Mouse (Mus musculus): Measurements from ENCODE around the gene Mbl2. TPM values are rescaled to one million over a fixed set of nuclear protein-coding genes. Genes with fewer than 3 reads are reported as not detected.
A peak's percentile ranks its signal among the peaks of the same experiment; 100 is the strongest.
"Not testable (repeated sequence)": the region's sequence is repeated elsewhere in the genome, so short reads cannot be mapped to it uniquely, and the experiment has no call there.

The Mbl2 gene
- polyA plus RNA-seq, 1 experiment from 2014 or later, result not detected

GRCm38 (mm10) chr19:30214026-30214425, 18.7 kb upstream of the Mbl2 start:
- Histone ChIP-seq H3K4me3 (ENCODE audit: low read depth, low read length) (no peak overlapping the region), H3K27me3 (ENCODE audit: control insufficient read depth, insufficient read depth, low read length) (no peaks in the 10 kb centered on the region), H3K9me3 (ENCODE audit: control insufficient read depth, low read length) (no peaks in the 10 kb centered on the region), H3K36me3 (ENCODE audit: control insufficient read depth, insufficient read depth, low read length) (no peaks in the 10 kb centered on the region), H3K9ac (ENCODE audit: low read depth, low read length) (no peak overlapping the region), H3K4me1 (replicated peaks; ENCODE audit: control insufficient read depth, insufficient read depth, low read length) (no peaks in the 10 kb centered on the region), H3K27ac (ENCODE audit: low read depth, low read length) (no peak overlapping the region), H3K4me2 (replicated peaks; ENCODE audit: low read depth, low read length) (no peak overlapping the region)
- ATAC-seq (ENCODE audit: low FRiP score) (no peak), DNase-seq (ENCODE audit: low spot score) (no peak)
- WGBS, result 24% methylated on average over 2 of the region's 2 CpGs

- H3K36me3 ChIP-seq (ENCODE audit: control insufficient read depth, insufficient read depth, low read length); H3K9ac ChIP-seq (ENCODE audit: low read depth, low read length); H3K4me2 ChIP-seq (replicated peaks; ENCODE audit: low read depth, low read length); H3K27ac ChIP-seq (ENCODE audit: low read depth, low read length); ATAC-seq (ENCODE audit: low FRiP score); H3K27me3 ChIP-seq (ENCODE audit: control insufficient read depth, insufficient read depth, low read length); H3K4me1 ChIP-seq (replicated peaks; ENCODE audit: control insufficient read depth, insufficient read depth, low read length); H3K4me3 ChIP-seq (ENCODE audit: low read depth, low read length); H3K9me3 ChIP-seq (ENCODE audit: control insufficient read depth, low read length); DNase-seq (ENCODE audit: low spot score): not testable (repeated sequence)
- WGBS, result 62% methylated on average over 2 of the region's 2 CpGs
Measured at GRCm38 (mm10) chr19:30215736-30216135, 17.0 kb upstream of the Mbl2 start.

GRCm38 (mm10) chr19:30216186-30216585, 16.6 kb upstream of the Mbl2 start:
- 79% methylated on average over 4 of the region's 4 CpGs for WGBS
- Histone ChIP-seq H3K27me3 (ENCODE audit: control insufficient read depth, insufficient read depth, low read length) (no peaks in the 10 kb centered on the region), H3K4me1 (replicated peaks; ENCODE audit: control insufficient read depth, insufficient read depth, low read length) (no peaks in the 10 kb centered on the region), H3K36me3 (ENCODE audit: control insufficient read depth, insufficient read depth, low read length) (no peaks in the 10 kb centered on the region), H3K9me3 (ENCODE audit: control insufficient read depth, low read length) (no peaks in the 10 kb centered on the region), H3K27ac (ENCODE audit: low read depth, low read length) (no peak overlapping the region), H3K4me2 (replicated peaks; ENCODE audit: low read depth, low read length) (no peak overlapping the region), H3K9ac (ENCODE audit: low read depth, low read length) (no peak overlapping the region), H3K4me3 (ENCODE audit: low read depth, low read length) (no peak overlapping the region)
- ATAC-seq (ENCODE audit: low FRiP score), result no peak
- no peak for DNase-seq (ENCODE audit: low spot score)

GRCm38 (mm10) chr19:30217335-30217734, 15.4 kb upstream of the Mbl2 start:
- WGBS, result 32% methylated on average over 7 of the region's 7 CpGs
- no peak for ATAC-seq (ENCODE audit: low FRiP score)
- Histone ChIP-seq H3K27me3 (ENCODE audit: control insufficient read depth, insufficient read depth, low read length) (no peaks in the 10 kb centered on the region), H3K9ac (ENCODE audit: low read depth, low read length) (no peak overlapping the region), H3K4me1 (replicated peaks; ENCODE audit: control insufficient read depth, insufficient read depth, low read length) (no peaks in the 10 kb centered on the region), H3K36me3 (ENCODE audit: control insufficient read depth, insufficient read depth, low read length) (no peaks in the 10 kb centered on the region), H3K9me3 (ENCODE audit: control insufficient read depth, low read length) (no peaks in the 10 kb centered on the region), H3K4me3 (ENCODE audit: low read depth, low read length) (no peak overlapping the region), H3K27ac (ENCODE audit: low read depth, low read length) (no peak overlapping the region), H3K4me2 (replicated peaks; ENCODE audit: low read depth, low read length) (no peak overlapping the region)
- peak; percentile 80 for DNase-seq (ENCODE audit: low spot score)

GRCm38 (mm10) chr19:30222593-30222992, 10.1 kb upstream of the Mbl2 start:
- ATAC-seq (ENCODE audit: low FRiP score); H3K36me3 ChIP-seq (ENCODE audit: control insufficient read depth, insufficient read depth, low read length); H3K27me3 ChIP-seq (ENCODE audit: control insufficient read depth, insufficient read depth, low read length); H3K9me3 ChIP-seq (ENCODE audit: control insufficient read depth, low read length); H3K4me1 ChIP-seq (replicated peaks; ENCODE audit: control insufficient read depth, insufficient read depth, low read length); H3K9ac ChIP-seq (ENCODE audit: low read depth, low read length); H3K4me3 ChIP-seq (ENCODE audit: low read depth, low read length); H3K27ac ChIP-seq (ENCODE audit: low read depth, low read length); DNase-seq (ENCODE audit: low spot score); H3K4me2 ChIP-seq (replicated peaks; ENCODE audit: low read depth, low read length): not testable (repeated sequence)
- 93% methylated on average over 8 of the region's 8 CpGs for WGBS

GRCm38 (mm10) chr19:30229477-30229876, 3.3 kb upstream of the Mbl2 start:
- H3K4me3 ChIP-seq (ENCODE audit: low read depth, low read length), result no peak overlapping the region
- no peaks in the 10 kb centered on the region for H3K27me3 ChIP-seq (ENCODE audit: control insufficient read depth, insufficient read depth, low read length)
- ATAC-seq (ENCODE audit: low FRiP score) (no peak), DNase-seq (ENCODE audit: low spot score) (no peak)
- WGBS, result 85% methylated on average over 3 of the region's 3 CpGs
- H3K4me2 ChIP-seq (replicated peaks; ENCODE audit: low read depth, low read length), result no peak overlapping the region
- no peak overlapping the region for H3K27ac ChIP-seq (ENCODE audit: low read depth, low read length)
- no peaks in the 10 kb centered on the region for H3K36me3 ChIP-seq (ENCODE audit: control insufficient read depth, insufficient read depth, low read length)
- no peaks in the 10 kb centered on the region for H3K4me1 ChIP-seq (replicated peaks; ENCODE audit: control insufficient read depth, insufficient read depth, low read length)
- no peaks in the 10 kb centered on the region for H3K9me3 ChIP-seq (ENCODE audit: control insufficient read depth, low read length)
- no peak overlapping the region for H3K9ac ChIP-seq (ENCODE audit: low read depth, low read length)

- WGBS, result 81% methylated on average over 8 of the region's 8 CpGs
- Histone ChIP-seq H3K36me3 (ENCODE audit: control insufficient read depth, insufficient read depth, low read length) (no peaks in the 10 kb centered on the region), H3K4me3 (ENCODE audit: low read depth, low read length) (no peak overlapping the region), H3K27me3 (ENCODE audit: control insufficient read depth, insufficient read depth, low read length) (no peaks in the 10 kb centered on the region), H3K4me2 (replicated peaks; ENCODE audit: low read depth, low read length) (no peak overlapping the region), H3K27ac (ENCODE audit: low read depth, low read length) (no peak overlapping the region), H3K9ac (ENCODE audit: low read depth, low read length) (no peak overlapping the region), H3K9me3 (ENCODE audit: control insufficient read depth, low read length) (no peaks in the 10 kb centered on the region), H3K4me1 (replicated peaks; ENCODE audit: control insufficient read depth, insufficient read depth, low read length) (no peaks in the 10 kb centered on the region)
- no peak for ATAC-seq (ENCODE audit: low FRiP score)
- DNase-seq (ENCODE audit: low spot score), result no peak
Measured at GRCm38 (mm10) chr19:30234416-30234815, 1.7 kb downstream of the Mbl2 start.

GRCm38 (mm10) chr19:30247359-30247758, 14.6 kb downstream of the Mbl2 start:
- H3K9me3 ChIP-seq (ENCODE audit: control insufficient read depth, low read length), result no peaks in the 10 kb centered on the region
- DNase-seq (ENCODE audit: low spot score) (peak; percentile 67), ATAC-seq (ENCODE audit: low FRiP score) (no peak)
- H3K4me1 ChIP-seq (replicated peaks; ENCODE audit: control insufficient read depth, insufficient read depth, low read length), result no peaks in the 10 kb centered on the region
- WGBS, result 17% methylated on average over 11 of the region's 11 CpGs
- H3K27ac ChIP-seq (ENCODE audit: low read depth, low read length), result no peak overlapping the region
- H3K9ac ChIP-seq (ENCODE audit: low read depth, low read length), result no peak overlapping the region
- peaks cover 4% of the 10 kb centered on the region; the same call in 1 of the 2 replicates for H3K27me3 ChIP-seq (ENCODE audit: control insufficient read depth, insufficient read depth, low read length)
- no peak overlapping the region for H3K4me3 ChIP-seq (ENCODE audit: low read depth, low read length)
- no peaks in the 10 kb centered on the region for H3K36me3 ChIP-seq (ENCODE audit: control insufficient read depth, insufficient read depth, low read length)
- no peak overlapping the region for H3K4me2 ChIP-seq (replicated peaks; ENCODE audit: low read depth, low read length)

GRCm38 (mm10) chr19:30248822-30249221, 16.1 kb downstream of the Mbl2 start:
- Histone ChIP-seq H3K27me3 (ENCODE audit: control insufficient read depth, insufficient read depth, low read length) (peaks cover 4% of the 10 kb centered on the region; the same call in 1 of the 2 replicates), H3K9me3 (ENCODE audit: control insufficient read depth, low read length) (no peaks in the 10 kb centered on the region), H3K9ac (ENCODE audit: low read depth, low read length) (no peak overlapping the region), H3K4me2 (replicated peaks; ENCODE audit: low read depth, low read length) (no peak overlapping the region), H3K4me1 (replicated peaks; ENCODE audit: control insufficient read depth, insufficient read depth, low read length) (no peaks in the 10 kb centered on the region), H3K36me3 (ENCODE audit: control insufficient read depth, insufficient read depth, low read length) (no peaks in the 10 kb centered on the region), H3K27ac (ENCODE audit: low read depth, low read length) (no peak overlapping the region), H3K4me3 (ENCODE audit: low read depth, low read length) (no peak overlapping the region)
- peak; percentile 89 for DNase-seq (ENCODE audit: low spot score)
- no peak for ATAC-seq (ENCODE audit: low FRiP score)
- 9% methylated on average over 8 of the region's 8 CpGs for WGBS
